Mouse (Mus musculus) cortical plate, adult 2 months (tissue): ENCODE data around the gene Ptprn2.

Experiments used
- CTCF ChIP-seq: fragments of 200-500 bp; IDR thresholded peaks from 2 replicates; pipeline ENCODE4 v1.5.1; 2011; ENCODE audit warnings: mild to moderate bottlenecking, control low read depth, low read length; ENCODE audit not compliant: insufficient read depth; ENCODE audit errors: extremely low read depth
- POLR2A ChIP-seq: fragments of 200-500 bp; IDR thresholded peaks from 2 replicates; pipeline ENCODE4 v1.6.1; 2011; ENCODE audit warnings: mild to moderate bottlenecking, low read length, control low read depth; ENCODE audit not compliant: insufficient read depth; ENCODE audit errors: extremely low read depth

DNA sequence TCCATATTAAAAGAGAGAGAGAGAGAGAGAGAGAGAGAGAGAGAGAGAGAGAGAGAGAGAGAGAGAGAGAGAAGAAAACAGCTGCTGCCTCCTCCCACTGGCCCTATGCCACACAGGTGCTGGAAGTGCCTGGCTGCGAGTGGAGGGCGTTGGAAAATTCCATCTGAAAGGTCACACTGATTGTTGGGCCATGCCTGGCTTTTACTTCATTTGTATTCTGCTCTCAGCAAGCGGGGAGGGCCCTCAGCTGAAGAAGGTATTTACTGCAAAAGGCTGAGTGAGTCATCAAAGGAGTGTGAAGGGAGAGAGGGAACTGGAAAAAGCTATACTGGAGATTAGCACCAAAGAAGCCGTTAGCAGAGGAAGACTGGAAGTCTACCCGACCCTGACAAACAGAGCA, 99.5 kb downstream of the Ptprn2 start:
- no peak for TF ChIP-seq CTCF
- TF ChIP-seq POLR2A: no peak
